Mouse (Mus musculus): ENCODE measurements around the gene Olfr518. TPM values are rescaled to one million over a fixed set of nuclear protein-coding genes. Genes with fewer than 3 reads are reported as not detected.

Gene Olfr518
- not detected for total RNA-seq (2021)
- long read RNA-seq, experiment 1 = 0 reads
- long read RNA-seq, experiment 2 = 0 reads

- intact Hi-C loops (cut with DNase I) = no loop called here
- DNase-seq (ENCODE audit: low spot score in 2 of 2) = no peak
Measured at GRCm38 (mm10) chr7:108884906-108885305, at the start of gene Olfr518. Olfr518 (minus strand) TSS chr7:108885006.

- intact Hi-C loops (cut with DNase I) = loop anchor here (5.0 kb wide), 1 partner anchor 117 kb away; no protein-coding TSS in a partner anchor
- DNase-seq (ENCODE audit: low spot score in 2 of 2) = peak; percentile 97 to 99
Measured at GRCm38 (mm10) chr7:108933794-108934731, 49.3 kb upstream of the Olfr518 start, which contains the start of gene Eif3f. Eif3f (plus strand) TSS chr7:108934417.

GRCm38 (mm10) chr7:108929726-108930393 is 45.1 kb upstream of the Olfr518 start, which contains the start of gene Nlrp10:
Nlrp10 (minus strand) TSS chr7:108930178.
- DNase-seq (ENCODE audit: low spot score in 2 of 2) = no peak
- intact Hi-C loops (cut with DNase I) = loop anchor here (5.0 kb wide), 1 partner anchor 113 kb away; no protein-coding TSS in a partner anchor

DNA sequence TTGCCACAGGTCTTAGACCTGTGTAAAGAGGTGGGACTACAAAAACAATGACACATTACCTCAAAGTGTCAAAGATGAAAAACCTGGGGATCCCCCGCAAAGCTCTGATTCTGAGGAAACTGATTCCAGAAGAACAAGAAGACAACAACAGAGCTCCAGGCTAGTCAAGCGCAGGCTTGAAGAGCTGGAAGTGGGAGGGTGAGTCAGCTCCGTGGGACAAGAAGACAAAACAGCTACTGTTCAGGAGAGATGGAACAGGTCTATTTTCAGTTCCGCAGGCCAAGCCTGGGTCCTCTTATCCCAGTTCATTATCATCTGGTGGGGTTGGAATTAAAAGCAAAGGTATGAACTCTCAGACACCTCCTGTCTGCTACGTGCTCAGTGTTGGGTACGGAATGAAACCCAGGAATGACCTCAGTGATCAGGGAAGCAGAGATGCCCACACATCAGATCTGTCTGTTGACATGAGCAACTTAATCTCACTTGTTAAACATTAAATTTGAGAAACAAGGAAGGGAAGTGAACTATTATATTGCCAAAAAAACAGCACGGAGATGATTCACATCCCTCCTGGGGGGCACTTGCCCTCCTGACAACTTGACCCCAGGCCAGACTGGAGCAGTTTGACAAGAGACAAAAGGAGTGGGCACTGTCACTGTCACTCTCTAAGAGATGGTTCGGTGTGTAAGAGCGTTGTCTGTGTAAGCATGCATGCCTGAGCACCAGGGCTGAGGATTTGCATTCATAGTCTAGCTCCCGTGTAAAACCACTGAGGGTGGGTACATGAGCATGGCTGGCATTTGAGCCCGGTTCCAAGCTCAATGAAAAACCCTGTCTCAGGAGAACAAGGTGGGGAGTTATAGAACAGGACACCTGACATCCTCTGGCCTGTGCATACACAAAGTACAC is 43.7 kb upstream of the Olfr518 start:
- intact Hi-C loops (cut with DNase I) = no loop called here
- DNase-seq (ENCODE audit: low spot score in 2 of 2) = no peak

- DNase-seq (ENCODE audit: low spot score in 2 of 2) = no peak
- intact Hi-C loops (cut with DNase I) = no loop called here
Measured at GRCm38 (mm10) chr7:108927043-108927442, 42.2 kb upstream of the Olfr518 start.

- no peak for DNase-seq (ENCODE audit: low spot score in 2 of 2)
- intact Hi-C loops (cut with DNase I) = no loop called here
Measured at GRCm38 (mm10) chr7:108903969-108904368, 19.2 kb upstream of the Olfr518 start.

DNA sequence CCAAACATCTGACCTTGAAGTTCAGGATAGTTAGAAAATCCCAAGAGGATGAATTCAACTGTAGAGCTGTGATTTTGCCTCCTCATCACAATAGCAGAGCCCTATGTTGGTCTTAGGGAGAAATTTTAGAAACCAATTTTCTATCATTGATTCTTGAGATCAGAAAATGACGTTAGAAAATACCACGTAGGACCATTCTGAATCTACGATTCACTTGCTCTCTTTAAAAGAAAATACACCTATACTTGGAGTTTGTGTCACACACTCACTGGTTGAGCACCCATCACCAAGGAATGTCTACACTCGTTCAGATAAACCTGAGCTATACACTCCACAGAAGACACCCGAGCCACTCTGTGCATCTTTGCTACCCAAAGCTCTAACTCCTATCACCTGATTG is 9.5 kb upstream of the Olfr518 start, which contains the start of gene Olfr519:
Gene Olfr519, minus strand, starts transcription at position 101 of the 400 bp plus-strand sequence.
- DNase-seq (ENCODE audit: low spot score in 2 of 2) = no peak
- intact Hi-C loops (cut with DNase I) = no loop called here

DNA sequence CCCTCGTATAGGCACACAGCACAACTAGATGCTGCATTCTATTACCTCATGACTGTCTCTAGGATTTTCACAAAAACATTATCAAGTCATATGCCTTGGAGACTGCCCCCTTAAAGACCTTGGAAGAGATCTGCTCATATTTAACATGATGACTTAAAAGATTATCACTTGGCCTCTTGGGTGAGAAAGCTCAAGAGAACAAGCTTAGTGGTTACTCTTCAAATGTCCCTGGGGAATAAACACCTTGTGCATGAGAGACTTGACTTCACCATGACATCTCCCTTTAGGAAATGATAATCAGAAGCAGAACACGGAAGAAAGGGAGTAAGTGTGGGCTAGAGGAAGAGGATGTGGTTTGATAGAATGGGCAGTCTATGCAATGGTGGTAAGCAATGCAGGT is 12.5 kb downstream of the Olfr518 start, which contains the start of gene Olfr517:
Gene Olfr517, minus strand, starts transcription at position 101 of the 400 bp plus-strand sequence.
- intact Hi-C loops (cut with DNase I) = no loop called here
- no peak for DNase-seq (ENCODE audit: low spot score in 2 of 2)

DNA sequence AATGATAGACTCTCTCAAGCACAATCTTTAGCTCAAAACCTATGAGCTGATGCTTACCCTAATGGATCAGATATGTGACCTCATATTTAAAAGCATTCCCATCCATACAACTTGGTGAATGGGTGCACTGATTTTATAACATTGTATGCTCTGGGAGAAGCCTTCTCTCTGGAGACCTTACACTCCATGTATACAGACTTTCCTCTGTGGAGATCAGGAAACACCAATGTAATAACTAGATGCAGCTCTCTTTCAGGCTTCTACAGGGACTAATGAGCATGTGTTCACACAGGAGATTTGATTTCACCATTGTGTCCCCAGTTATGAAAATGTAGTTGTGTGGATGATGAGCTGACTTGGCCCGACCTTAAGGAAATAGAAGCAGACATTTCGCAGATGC is 34.4 kb downstream of the Olfr518 start, which contains the start of gene Olfr516:
Gene Olfr516, minus strand, starts transcription at position 101 of the 400 bp plus-strand sequence.
- no peak for DNase-seq (ENCODE audit: low spot score in 2 of 2)
- intact Hi-C loops (cut with DNase I) = no loop called here

Other genes starting within 250 kb of the Olfr518 start
- not detected for gene Olfr509, start 233.1 kb downstream of the Olfr518 start, total RNA-seq (2021)
- not detected for gene Olfr510, start 218.6 kb downstream of the Olfr518 start, total RNA-seq (2021)
- gene Olfr512, start 171.7 kb downstream of the Olfr518 start, total RNA-seq (2021) = not detected
- gene Olfr513, start 134.0 kb downstream of the Olfr518 start, total RNA-seq (2021) = not detected
- gene Olfr514, start 59.0 kb downstream of the Olfr518 start, total RNA-seq (2021) = not detected
- gene Olfr516, start 34.5 kb downstream of the Olfr518 start, total RNA-seq (2021) = not detected
- gene Olfr517, start 12.6 kb downstream of the Olfr518 start, total RNA-seq (2021) = not detected
- gene Olfr519, start 9.4 kb upstream of the Olfr518 start, total RNA-seq (2021) = not detected
- under 1 TPM; 0.33 to 0.61 TPM for gene Nlrp10, start 45.2 kb upstream of the Olfr518 start, total RNA-seq (2021)
- 10 to 100 TPM; 97.5 to 98.9 TPM for gene Eif3f, start 49.4 kb upstream of the Olfr518 start, total RNA-seq (2021)
- 100 to 1,000 TPM; 140 to 148 TPM for gene Tub, start 65.3 kb upstream of the Olfr518 start, total RNA-seq (2021)
- gene Ric3, start 198.3 kb upstream of the Olfr518 start, total RNA-seq (2021) = 10 to 100 TPM; 49.3 to 53.5 TPM

Measured in left cerebral cortex, postnatal 14 days (tissue).